Mouse (Mus musculus): Measurements from ENCODE around the gene Fam151a. TPM values are rescaled to one million over a fixed set of nuclear protein-coding genes. Genes with fewer than 3 reads are reported as not detected.
"Not testable (repeated sequence)": the region's sequence is repeated elsewhere in the genome, so short reads cannot be mapped to it uniquely, and the experiment has no call there.

Fam151a gene
- polyA plus RNA-seq, 1 experiment: not detected

DNA sequence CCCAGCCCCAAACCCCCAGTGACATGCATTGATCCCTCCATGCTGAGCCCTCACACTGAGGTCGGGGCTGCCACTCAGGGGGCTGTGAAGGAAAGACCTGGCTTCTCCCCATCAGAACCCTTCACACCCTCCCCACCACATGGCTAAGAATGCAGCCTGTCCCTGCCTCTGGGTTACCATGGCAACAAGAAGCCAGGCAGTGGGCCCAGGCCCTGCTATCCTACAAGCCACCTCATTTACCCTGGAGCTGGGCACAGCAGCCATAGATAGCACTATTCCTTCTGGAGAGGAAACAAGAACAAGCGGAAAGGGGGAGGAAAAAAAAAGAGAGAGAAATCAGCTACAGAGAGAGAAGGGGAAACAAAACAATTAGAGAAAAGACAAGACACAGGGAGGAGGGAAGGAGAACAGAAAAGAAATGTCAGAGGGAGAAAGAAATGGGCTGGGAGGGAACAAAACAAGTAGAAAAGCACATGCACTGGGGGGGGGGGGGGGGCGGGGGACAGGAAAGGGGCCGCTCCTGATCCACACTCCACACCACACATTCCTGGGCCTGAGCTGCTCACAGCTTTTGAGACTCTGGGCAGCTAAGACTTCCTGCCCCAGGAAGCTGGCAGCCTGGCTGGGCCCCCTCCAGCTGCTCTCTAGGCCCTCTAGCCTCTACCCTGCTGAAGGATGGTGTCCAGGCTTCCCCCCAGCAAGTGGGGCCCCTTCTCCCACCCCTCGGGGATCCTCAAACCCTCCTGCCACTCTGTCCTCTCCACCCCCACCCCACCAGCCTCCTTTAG is 52.3 kb downstream of the Fam151a start:
- no peaks in the 10 kb centered on the region for H3K36me3 ChIP-seq (ENCODE audit: control insufficient read depth, insufficient read depth)
- H3K27me3 ChIP-seq (ENCODE audit: control insufficient read depth, insufficient read depth, insufficient read length): no peaks in the 10 kb centered on the region
- no peak overlapping the region for H3K4me2 ChIP-seq (ENCODE audit: low read depth)
- no peak overlapping the region for H3ac ChIP-seq (ENCODE audit: control insufficient read depth, insufficient read length)
- no peak overlapping the region for H3K4me3 ChIP-seq
- TF ChIP-seq REST (IDR thresholded peaks at IDR 0.05; ENCODE audit: insufficient read depth, insufficient read length) (no peak), MYOD1 (IDR thresholded peaks at IDR 0.05; ENCODE audit: control insufficient read depth in 1 of 3, insufficient read length in 2 of 3, low read depth in 2 of 3) (no peak), E2F4 (IDR thresholded peaks at IDR 0.05; ENCODE audit: insufficient read depth) (no peak), MAX (IDR thresholded peaks at IDR 0.05; ENCODE audit: low read depth) (no peak), SRF (IDR thresholded peaks at IDR 0.05; ENCODE audit: control insufficient read depth, insufficient read length, low read depth) (no peak), MYOG (IDR thresholded peaks at IDR 0.05; ENCODE audit: control insufficient read depth in 1 of 3, insufficient read depth in 1 of 3, insufficient read length in 2 of 3, low read depth in 2 of 3) (no peak), TCF3 (IDR thresholded peaks at IDR 0.05; ENCODE audit: insufficient read length, low read depth) (no peak), POLR2A (IDR thresholded peaks at IDR 0.05; ENCODE audit: insufficient read length, low read depth) (no peak), CEBPB (IDR thresholded peaks at IDR 0.05; ENCODE audit: insufficient read depth, poor library complexity, severe bottlenecking) (no peak), USF1 (IDR thresholded peaks at IDR 0.05; ENCODE audit: low read depth) (no peak)
- H3K79me2 ChIP-seq (ENCODE audit: control insufficient read depth, insufficient read depth): no peaks in the 10 kb centered on the region

DNA sequence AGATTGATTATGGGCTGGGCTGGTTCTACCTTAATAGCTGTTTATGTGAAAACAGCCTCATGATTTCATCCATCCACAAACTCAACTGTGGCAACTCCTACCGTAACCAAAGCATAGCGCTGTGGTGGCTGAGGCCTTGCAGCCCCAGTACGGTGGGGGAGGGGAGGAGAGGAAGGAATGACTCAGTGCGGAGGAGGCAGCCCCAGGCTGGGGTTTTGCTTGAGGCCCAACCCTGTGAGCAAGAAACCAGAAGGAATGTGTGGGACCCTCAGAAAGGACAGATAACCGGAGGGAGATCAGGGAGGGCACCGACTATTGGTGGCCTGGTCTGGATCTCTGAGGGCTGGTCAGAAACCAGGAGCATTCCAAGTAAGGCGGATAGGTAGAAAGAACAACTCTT is 54.1 kb downstream of the Fam151a start:
- peak overlapping the region; percentile 18 for H3K4me2 ChIP-seq (ENCODE audit: low read depth)
- H3ac ChIP-seq (ENCODE audit: control insufficient read depth, insufficient read length): no peak overlapping the region
- H3K4me3 ChIP-seq: no peak overlapping the region
- no peaks in the 10 kb centered on the region for H3K27me3 ChIP-seq (ENCODE audit: control insufficient read depth, insufficient read depth, insufficient read length)
- no peaks in the 10 kb centered on the region for H3K36me3 ChIP-seq (ENCODE audit: control insufficient read depth, insufficient read depth)
- TF ChIP-seq E2F4 (IDR thresholded peaks at IDR 0.05; ENCODE audit: insufficient read depth): no peak
- H3K79me2 ChIP-seq (ENCODE audit: control insufficient read depth, insufficient read depth): no peaks in the 10 kb centered on the region

DNA sequence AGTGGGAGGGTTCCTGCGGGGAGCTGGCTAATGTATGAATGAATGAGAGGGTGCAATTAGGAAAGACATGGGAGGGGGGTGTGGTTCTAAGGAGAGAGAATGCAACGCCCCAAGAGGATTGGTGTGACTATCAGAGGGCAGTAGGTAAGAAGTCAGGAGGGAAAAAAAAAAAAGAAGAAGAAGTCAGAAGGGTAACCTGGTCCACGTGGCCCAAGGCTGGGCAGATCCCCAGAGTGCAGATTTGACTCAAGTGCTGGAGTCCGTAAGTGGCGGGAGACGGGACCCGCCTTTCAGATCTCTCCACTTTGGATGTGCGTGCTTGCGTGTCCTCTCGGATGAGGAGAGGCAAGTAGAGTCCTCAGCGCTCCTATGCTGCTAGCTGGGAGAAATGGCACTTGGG is 54.9 kb downstream of the Fam151a start:
- Histone ChIP-seq H3K4me2 (ENCODE audit: low read depth) (no peak overlapping the region), H3K79me2 (ENCODE audit: control insufficient read depth, insufficient read depth) (no peaks in the 10 kb centered on the region), H3K4me3 (no peak overlapping the region), H3ac (ENCODE audit: control insufficient read depth, insufficient read length) (no peak overlapping the region), H3K36me3 (ENCODE audit: control insufficient read depth, insufficient read depth) (no peaks in the 10 kb centered on the region), H3K27me3 (ENCODE audit: control insufficient read depth, insufficient read depth, insufficient read length) (no peaks in the 10 kb centered on the region)
- TF ChIP-seq POLR2AphosphoS2 (IDR thresholded peaks at IDR 0.05; ENCODE audit: insufficient read length, low read depth) (no peak), MYOD1 (IDR thresholded peaks at IDR 0.05; ENCODE audit: control insufficient read depth in 1 of 3, insufficient read length in 2 of 3, low read depth in 2 of 3) (no peak)

DNA sequence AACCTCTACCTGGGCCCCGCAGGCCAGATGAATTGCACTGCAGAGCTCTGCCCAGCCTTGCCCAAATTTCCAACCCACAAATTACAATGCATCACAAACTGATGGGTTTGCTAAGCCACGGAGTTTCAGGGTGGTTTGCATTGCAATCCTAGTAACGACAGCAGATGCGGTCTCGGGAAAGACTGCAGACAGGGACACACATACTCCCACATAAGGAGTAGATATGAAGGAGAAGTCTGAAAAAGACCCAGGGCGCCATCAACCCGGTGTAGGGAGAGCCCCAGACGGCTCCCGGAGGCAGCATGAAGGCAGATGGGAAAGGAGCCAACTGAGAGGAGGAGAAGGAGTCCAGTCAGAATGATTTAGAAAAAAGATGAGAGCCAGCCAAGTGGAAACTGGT is 56.0 kb downstream of the Fam151a start:
- no peak for TF ChIP-seq POLR2AphosphoS2 (IDR thresholded peaks at IDR 0.05; ENCODE audit: insufficient read length, low read depth)
- no peak for TF ChIP-seq MYOD1 (IDR thresholded peaks at IDR 0.05; ENCODE audit: control insufficient read depth in 1 of 3, insufficient read length in 2 of 3, low read depth in 2 of 3)
- TF ChIP-seq USF1 (IDR thresholded peaks at IDR 0.05; ENCODE audit: low read depth): no peak
- TF ChIP-seq POLR2A (IDR thresholded peaks at IDR 0.05; ENCODE audit: insufficient read length, low read depth): no peak
- TF ChIP-seq CEBPB (IDR thresholded peaks at IDR 0.05; ENCODE audit: insufficient read depth, poor library complexity, severe bottlenecking): no peak
- no peak for TF ChIP-seq MAX (IDR thresholded peaks at IDR 0.05; ENCODE audit: low read depth)
- TF ChIP-seq E2F4 (IDR thresholded peaks at IDR 0.05; ENCODE audit: insufficient read depth): no peak
- TF ChIP-seq TCF12 (IDR thresholded peaks at IDR 0.05; ENCODE audit: insufficient read depth, poor library complexity, severe bottlenecking): no peak
- no peak for TF ChIP-seq SRF (IDR thresholded peaks at IDR 0.05; ENCODE audit: control insufficient read depth, insufficient read length, low read depth)
- TF ChIP-seq MYOG (IDR thresholded peaks at IDR 0.05; ENCODE audit: control insufficient read depth in 1 of 3, insufficient read depth in 1 of 3, insufficient read length in 2 of 3, low read depth in 2 of 3): no peak
- no peak for TF ChIP-seq TCF3 (IDR thresholded peaks at IDR 0.05; ENCODE audit: insufficient read length, low read depth)
- no peak for TF ChIP-seq REST (IDR thresholded peaks at IDR 0.05; ENCODE audit: insufficient read depth, insufficient read length)
- no peak overlapping the region for H3ac ChIP-seq (ENCODE audit: control insufficient read depth, insufficient read length)
- H3K4me3 ChIP-seq: no peak overlapping the region
- no peaks in the 10 kb centered on the region for H3K79me2 ChIP-seq (ENCODE audit: control insufficient read depth, insufficient read depth)
- no peaks in the 10 kb centered on the region for H3K36me3 ChIP-seq (ENCODE audit: control insufficient read depth, insufficient read depth)
- no peak overlapping the region for H3K4me2 ChIP-seq (ENCODE audit: low read depth)
- H3K27me3 ChIP-seq (ENCODE audit: control insufficient read depth, insufficient read depth, insufficient read length): no peaks in the 10 kb centered on the region

DNA sequence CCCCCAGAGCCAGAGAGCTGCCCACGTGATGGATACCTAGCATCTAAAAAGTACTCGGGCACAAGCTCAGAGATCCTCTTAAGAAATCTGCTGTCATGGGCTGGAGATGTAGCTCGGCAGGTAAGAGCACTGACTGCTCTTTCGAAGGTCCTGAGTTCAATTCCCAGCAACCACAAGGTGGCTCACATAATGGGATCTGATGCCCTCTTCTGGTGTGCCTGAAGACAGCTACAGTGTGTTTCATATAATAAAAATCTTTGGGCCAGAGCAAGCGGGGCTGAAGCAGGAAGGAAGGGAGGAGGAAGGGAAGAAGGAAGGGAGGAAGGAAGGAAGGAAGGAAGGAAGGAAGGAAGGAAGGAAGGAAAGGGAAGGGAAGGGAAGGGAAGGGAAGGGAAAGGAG is 56.5 kb downstream of the Fam151a start:
- not testable (repeated sequence) for H3K4me2 ChIP-seq (ENCODE audit: low read depth); H3K79me2 ChIP-seq (ENCODE audit: control insufficient read depth, insufficient read depth); H3K27me3 ChIP-seq (ENCODE audit: control insufficient read depth, insufficient read depth, insufficient read length); H3ac ChIP-seq (ENCODE audit: control insufficient read depth, insufficient read length); H3K36me3 ChIP-seq (ENCODE audit: control insufficient read depth, insufficient read depth); H3K4me3 ChIP-seq

DNA sequence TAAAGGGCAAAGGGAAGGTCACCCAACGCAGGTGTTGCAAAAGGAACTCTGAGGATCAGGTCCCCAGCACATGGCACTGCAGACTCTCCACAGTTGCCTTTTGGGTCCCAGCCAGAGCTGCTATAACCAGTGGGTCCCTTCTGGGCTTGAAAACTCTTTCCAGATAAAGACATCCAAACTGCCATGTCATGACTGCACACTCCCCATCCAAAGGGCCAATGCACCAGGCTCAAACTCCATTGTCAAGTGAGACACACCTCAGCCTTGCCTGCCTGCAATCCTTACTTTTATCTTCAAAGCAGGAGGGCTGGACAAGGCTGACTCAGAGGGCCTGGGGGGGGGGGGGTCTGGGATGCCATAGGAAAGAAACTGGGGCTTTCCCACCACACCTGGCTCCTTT is 57.2 kb downstream of the Fam151a start:
- Histone ChIP-seq H3K4me3 (no peak overlapping the region), H3K36me3 (ENCODE audit: control insufficient read depth, insufficient read depth) (no peaks in the 10 kb centered on the region), H3K79me2 (ENCODE audit: control insufficient read depth, insufficient read depth) (no peaks in the 10 kb centered on the region), H3ac (ENCODE audit: control insufficient read depth, insufficient read length) (no peak overlapping the region), H3K4me2 (ENCODE audit: low read depth) (no peak overlapping the region), H3K27me3 (ENCODE audit: control insufficient read depth, insufficient read depth, insufficient read length) (no peaks in the 10 kb centered on the region)
- TF ChIP-seq REST (IDR thresholded peaks at IDR 0.05; ENCODE audit: insufficient read depth, insufficient read length) (no peak), USF1 (IDR thresholded peaks at IDR 0.05; ENCODE audit: low read depth) (no peak), CEBPB (IDR thresholded peaks at IDR 0.05; ENCODE audit: insufficient read depth, poor library complexity, severe bottlenecking) (no peak), TCF12 (IDR thresholded peaks at IDR 0.05; ENCODE audit: insufficient read depth, poor library complexity, severe bottlenecking) (no peak), POLR2AphosphoS2 (IDR thresholded peaks at IDR 0.05; ENCODE audit: insufficient read length, low read depth) (no peak), SRF (IDR thresholded peaks at IDR 0.05; ENCODE audit: control insufficient read depth, insufficient read length, low read depth) (no peak), E2F4 (IDR thresholded peaks at IDR 0.05; ENCODE audit: insufficient read depth) (no peak), TCF3 (IDR thresholded peaks at IDR 0.05; ENCODE audit: insufficient read length, low read depth) (no peak), POLR2A (IDR thresholded peaks at IDR 0.05; ENCODE audit: insufficient read length, low read depth) (no peak), MYOD1 (IDR thresholded peaks at IDR 0.05; ENCODE audit: control insufficient read depth in 1 of 3, insufficient read length in 2 of 3, low read depth in 2 of 3) (no peak), MYOG (IDR thresholded peaks at IDR 0.05; ENCODE audit: control insufficient read depth in 1 of 3, insufficient read depth in 1 of 3, insufficient read length in 2 of 3, low read depth in 2 of 3) (no peak), MAX (IDR thresholded peaks at IDR 0.05; ENCODE audit: low read depth) (no peak)
